Mouse (Mus musculus) heart, adult 2 months (tissue): ENCODE data around the gene Hdac9. TPM values are rescaled to one million over a fixed set of nuclear protein-coding genes. Genes with fewer than 3 reads are reported as not detected.

Experiments used
- DNase-seq, 2 experiments: peaks; one replicate each; pipeline ENCODE4 v3.0.0; 2021
- H3K27ac ChIP-seq: fragments of 200-600 bp; 2 replicates; pipeline ENCODE4 v1.8.1; 2022
- H3K27me3 ChIP-seq: fragments of 200-500 bp; 2 replicates; pipeline ENCODE4 v1.6.1; 2012; ENCODE audit warnings: mild to moderate bottlenecking, low read length, inconsistent platforms, mixed read lengths; ENCODE audit not compliant: control insufficient read depth, insufficient read depth
- H3K36me3 ChIP-seq: fragments of 200-500 bp; 2 replicates; pipeline ENCODE4 v1.6.1; 2012; ENCODE audit warnings: low read length, inconsistent platforms; ENCODE audit not compliant: control insufficient read depth, insufficient read depth
- H3K4me1 ChIP-seq: fragments of 200-500 bp; 2 replicates; pipeline ENCODE4 v1.6.1; 2011; ENCODE audit warnings: low read length; ENCODE audit not compliant: control insufficient read depth, insufficient read depth
- H3K4me3 ChIP-seq: fragments of 200-600 bp; 2 replicates; pipeline ENCODE4 v1.8.1; 2022
- H3K79me2 ChIP-seq: fragments of 200-500 bp; replicated peaks from 2 replicates; pipeline ENCODE4 v1.6.1; 2012; ENCODE audit warnings: mild to moderate bottlenecking, inconsistent platforms, low read length, moderate library complexity, mixed read lengths; ENCODE audit not compliant: control insufficient read depth, insufficient read depth
- H3K9ac ChIP-seq: fragments of 200-500 bp; 2 replicates; pipeline ENCODE4 v1.6.1; 2012; ENCODE audit warnings: low read depth, mild to moderate bottlenecking, control low read depth, inconsistent platforms, low read length, mixed read lengths
- CTCF ChIP-seq: fragments of 200-600 bp; IDR thresholded peaks from 2 replicates; pipeline ENCODE4 v1.8.1; 2022; ENCODE audit warnings: antibody characterized with exemption, mild to moderate bottlenecking, moderate library complexity
- EP300 ChIP-seq: fragments of 200-500 bp; IDR thresholded peaks from 2 replicates; pipeline ENCODE4 v1.6.1; 2011; ENCODE audit warnings: low read depth, low read length, control low read depth; ENCODE audit not compliant: insufficient read depth
- POLR2A ChIP-seq: fragments of 200-500 bp; IDR thresholded peaks from 2 replicates; pipeline ENCODE4 v1.6.1; 2011; ENCODE audit warnings: mild to moderate bottlenecking, low read depth, low read length, control low read depth; ENCODE audit not compliant: insufficient read depth
- WGBS: fragments of 180-500 bp; shearing (Covaris S2); methylation state at CpG from one replicate; pipeline ENCODE4 v1.1.7; 2018; 5-methylcytosine and 5-hydroxymethylcytosine counted together
- intact Hi-C: fragments of 180-260 bp; cut with DNase I; formaldehyde crosslinking; loops from one replicate; pipeline ENCODE4 v1.15.1; 2025
- polyA plus RNA-seq: library from polyadenylated mRNA; depleted of rRNA; stranded (reverse); fragments of >200 nt; gene quantifications from 2 replicates; pipeline ENCODE4 v1.2.3, GENCODE M21; 2012
- total RNA-seq, 2 experiments: library from RNA; stranded (reverse); gene quantifications; 2 replicates each; pipeline ENCODE4 v1.2.3; 2021

Gene Hdac9
- total and polyA plus RNA-seq, 3 experiments = 10.8 to 19.9 (median 18.8) TPM

DNA sequence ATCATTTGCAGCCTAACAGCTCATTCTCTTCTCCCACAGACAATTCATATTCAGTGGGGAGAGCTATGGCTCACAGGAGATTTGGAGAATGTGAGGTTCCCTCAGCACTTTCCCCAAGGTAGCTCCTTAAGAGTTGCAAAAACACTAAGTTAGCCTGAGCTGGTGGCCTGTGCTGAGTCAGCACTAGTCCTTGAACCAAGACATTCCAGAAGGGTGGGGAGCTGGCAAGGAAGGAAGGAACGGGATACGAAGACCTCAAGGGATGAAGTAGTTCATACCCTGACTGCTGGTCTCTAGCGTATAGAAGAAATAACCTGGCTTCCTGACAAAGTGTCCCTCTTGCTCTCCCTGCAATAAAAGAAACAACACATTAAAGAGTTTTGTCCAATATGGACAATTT, 268.1 kb downstream of the Hdac9 start:
- Histone ChIP-seq H3K27me3 (no peaks in the 10 kb centered on the region), H3K36me3 (no peaks in the 10 kb centered on the region), H3K27ac (no peak overlapping the region), H3K4me3 (no peak overlapping the region), H3K4me1 (no peaks in the 10 kb centered on the region), H3K79me2 (no peaks in the 10 kb centered on the region), H3K9ac (no peak overlapping the region)
- intact Hi-C loops = no loop called here
- WGBS = 42% methylated on average over 3 of the region's 3 CpGs
- no peak for TF ChIP-seq POLR2A
- TF ChIP-seq EP300 = no peak
- TF ChIP-seq CTCF = no peak
- DNase-seq = no peak

DNA sequence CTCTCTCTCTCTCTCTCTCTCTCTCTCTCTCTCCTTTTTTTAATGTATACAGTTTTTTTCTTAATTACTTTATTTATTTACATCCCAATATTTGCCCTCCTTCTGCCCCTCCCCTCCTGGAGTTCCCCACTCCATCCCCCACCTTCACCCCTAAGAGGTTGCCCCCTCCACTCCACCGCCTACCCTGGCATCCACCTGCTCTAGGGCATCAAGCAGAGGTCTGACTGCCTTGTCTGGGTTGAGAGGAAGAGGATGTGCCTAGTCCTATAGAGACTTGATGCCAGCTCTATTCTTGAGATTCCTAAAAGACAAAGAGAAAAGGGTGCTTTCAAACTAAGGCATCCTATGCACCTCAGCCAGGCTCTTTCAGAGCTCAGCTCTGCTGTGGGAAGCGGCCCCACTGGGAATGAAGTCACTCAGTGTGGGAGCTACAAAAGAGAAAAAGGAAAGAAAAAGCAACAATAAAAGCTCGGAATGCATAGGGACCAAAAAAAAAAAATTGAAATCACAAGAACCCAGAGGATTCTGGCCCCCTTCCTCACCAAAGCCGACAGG, 275.1 kb downstream of the Hdac9 start:
- H3K27me3 ChIP-seq = no peaks in the 10 kb centered on the region
- no peak for TF ChIP-seq POLR2A
- no peak for TF ChIP-seq EP300
- no peak for TF ChIP-seq CTCF
- 88% methylated on average over 4 of the region's 4 CpGs for WGBS
- no peaks in the 10 kb centered on the region for H3K4me1 ChIP-seq
- no peaks in the 10 kb centered on the region for H3K79me2 ChIP-seq
- intact Hi-C loops = no loop called here
- no peak overlapping the region for H3K4me3 ChIP-seq
- no peak for DNase-seq
- no peak overlapping the region for H3K9ac ChIP-seq
- H3K27ac ChIP-seq = no peak overlapping the region
- no peaks in the 10 kb centered on the region for H3K36me3 ChIP-seq

DNA sequence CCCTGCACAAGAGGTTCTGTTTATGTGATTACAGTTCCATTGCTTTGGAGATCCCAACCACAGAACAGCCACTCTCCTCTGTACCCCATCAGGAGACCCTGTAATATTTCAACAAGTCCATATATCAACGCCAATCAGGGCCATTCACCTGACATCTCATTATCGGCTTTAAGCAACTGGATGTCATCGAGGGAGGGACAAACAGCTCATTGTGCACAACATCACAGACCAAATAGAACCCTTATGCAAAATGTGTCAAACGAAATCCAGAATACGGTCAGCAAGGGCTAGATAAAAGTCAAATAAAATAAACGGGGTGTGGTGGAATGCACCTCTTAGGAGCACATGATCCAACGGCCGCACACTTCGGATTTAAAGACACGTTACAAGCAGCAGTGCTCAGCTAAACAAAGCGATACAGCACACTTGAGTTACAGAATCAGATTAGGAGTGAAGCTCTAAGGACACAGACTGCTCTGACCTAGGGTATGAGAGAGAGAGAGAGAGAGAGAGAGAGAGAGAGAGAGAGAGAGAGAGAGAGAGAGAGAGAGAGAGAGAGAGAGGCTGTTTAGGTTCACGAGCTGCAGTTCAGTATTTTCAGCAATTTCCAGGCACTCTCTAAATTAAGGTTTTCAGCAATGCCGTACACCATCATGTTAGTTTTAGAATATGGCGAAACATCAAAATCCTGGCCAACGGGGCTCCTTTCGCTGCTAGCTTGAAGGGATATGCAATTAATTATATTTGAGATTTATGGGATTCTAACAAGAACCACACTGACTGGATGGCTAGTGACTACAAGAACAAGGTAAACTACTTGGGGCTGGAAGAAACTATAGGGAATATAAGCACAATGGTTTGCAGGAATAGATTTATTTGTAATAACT, 279.4 kb downstream of the Hdac9 start:
- no peaks in the 10 kb centered on the region for H3K79me2 ChIP-seq

DNA sequence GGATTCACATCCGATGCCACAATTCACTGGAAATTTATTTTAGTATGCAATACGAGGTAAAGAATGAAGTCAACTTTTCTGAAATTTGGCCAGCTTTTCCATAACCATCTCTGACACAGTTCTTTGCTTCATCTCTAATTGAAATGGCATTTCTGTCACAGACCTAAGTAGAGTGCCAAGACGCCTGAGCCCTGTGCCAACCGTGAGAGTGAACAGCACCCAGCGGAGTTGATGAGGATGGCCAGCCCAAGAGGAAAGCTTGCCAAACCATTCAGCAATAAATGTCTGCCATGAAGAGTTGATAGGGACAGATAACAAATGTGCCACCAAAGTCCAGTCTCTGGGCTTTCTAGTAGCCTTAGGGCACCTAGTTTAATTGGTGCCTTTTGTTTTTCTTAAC, 297.8 kb downstream of the Hdac9 start:
- DNase-seq = no peak
- WGBS = 60% methylated on average over 5 of the region's 5 CpGs
- Histone ChIP-seq H3K36me3 (no peaks in the 10 kb centered on the region), H3K27ac (no peak overlapping the region), H3K27me3 (no peaks in the 10 kb centered on the region), H3K79me2 (no peaks in the 10 kb centered on the region; the same call in 1 of the 2 replicates), H3K4me3 (no peak overlapping the region), H3K4me1 (no peaks in the 10 kb centered on the region), H3K9ac (no peak overlapping the region)
- intact Hi-C loops = no loop called here
- TF ChIP-seq EP300 (no peak), POLR2A (no peak), CTCF (no peak)

More for the DNA sequence above, 279.4 kb downstream of the Hdac9 start:
- no peak overlapping the region for H3K27ac ChIP-seq
- H3K9ac ChIP-seq = no peak overlapping the region
- no peaks in the 10 kb centered on the region for H3K27me3 ChIP-seq
- no peak for DNase-seq
- no peaks in the 10 kb centered on the region for H3K4me1 ChIP-seq
- H3K36me3 ChIP-seq = no peaks in the 10 kb centered on the region
- intact Hi-C loops = no loop called here
- no peak for TF ChIP-seq POLR2A
- no peak for TF ChIP-seq EP300
- WGBS = 77% methylated on average over 16 of the region's 16 CpGs
- no peak overlapping the region for H3K4me3 ChIP-seq

DNA sequence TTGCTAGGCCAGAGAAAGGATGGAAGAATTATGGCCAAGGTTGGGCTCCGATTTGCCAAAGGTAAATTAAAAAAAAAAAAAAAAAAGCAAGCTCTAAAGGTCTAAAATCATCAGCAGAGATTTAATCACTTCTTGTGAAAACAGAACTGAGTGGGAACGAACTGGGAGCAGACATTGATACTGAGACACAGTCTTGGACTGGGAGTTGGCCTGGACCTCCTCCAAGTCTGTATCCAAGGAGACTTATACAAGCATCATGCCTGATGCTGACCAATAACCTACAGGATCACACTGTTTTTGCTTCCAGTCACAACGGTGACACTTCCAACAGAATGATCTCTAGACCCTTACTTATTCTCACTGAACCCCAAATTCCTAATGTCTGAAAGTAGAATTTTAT, 298.6 kb downstream of the Hdac9 start:
- WGBS = 34% methylated on average over 3 of the region's 3 CpGs
- TF ChIP-seq EP300 (no peak), POLR2A (no peak), CTCF (no peak)

DNA sequence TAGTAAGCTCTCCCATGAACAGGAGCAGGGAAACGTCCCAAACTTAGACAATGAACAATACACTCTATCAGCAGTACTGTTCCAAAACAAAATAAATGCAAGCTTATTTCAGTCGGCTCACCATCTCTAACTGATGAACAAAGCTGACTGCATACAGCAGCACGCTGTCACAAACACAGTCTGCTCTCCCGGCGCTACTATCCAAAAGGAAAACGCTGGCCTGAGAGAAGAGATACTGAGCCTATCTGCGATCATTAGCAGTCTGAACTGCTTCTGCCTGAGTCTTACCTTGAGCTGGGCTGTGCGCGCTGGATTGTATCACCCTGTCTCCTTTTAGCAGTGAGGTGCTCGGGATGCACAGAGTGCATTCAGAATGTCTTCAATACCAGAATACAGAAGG, 299.1 kb downstream of the Hdac9 start:
- no peaks in the 10 kb centered on the region; the same call in 1 of the 2 replicates for H3K79me2 ChIP-seq
- no peak overlapping the region for H3K4me3 ChIP-seq
- DNase-seq = no peak
- 48% methylated on average over 10 of the region's 10 CpGs for WGBS
- H3K27ac ChIP-seq = no peak overlapping the region
- H3K27me3 ChIP-seq = no peaks in the 10 kb centered on the region
- TF ChIP-seq EP300 = no peak
- H3K4me1 ChIP-seq = peaks cover 2% of the 10 kb centered on the region; the same call in 1 of the 2 replicates
- intact Hi-C loops = no loop called here
- H3K36me3 ChIP-seq = no peaks in the 10 kb centered on the region
- H3K9ac ChIP-seq = no peak overlapping the region

More for the DNA sequence above, 298.6 kb downstream of the Hdac9 start:
- Histone ChIP-seq H3K36me3 (no peaks in the 10 kb centered on the region), H3K27ac (no peak overlapping the region), H3K27me3 (no peaks in the 10 kb centered on the region), H3K4me3 (no peak overlapping the region), H3K9ac (no peak overlapping the region), H3K4me1 (no peaks in the 10 kb centered on the region), H3K79me2 (no peaks in the 10 kb centered on the region; the same call in 1 of the 2 replicates)
- DNase-seq = no peak
- intact Hi-C loops = no loop called here
